Mouse (Mus musculus) right cerebral cortex, postnatal 25 days (tissue): Measurements from ENCODE around the gene Qrsl1.

Experiments used
- DNase-seq: peaks from one replicate; pipeline ENCODE4 v3.0.0; 2022

Gene Qrsl1

GRCm38 (mm10) chr10:43856351-43856750 lies 45.2 kb downstream of the Qrsl1 start:
- no peak for DNase-seq

GRCm38 (mm10) chr10:43855916-43856315 lies 45.6 kb downstream of the Qrsl1 start:
- DNase-seq: no peak

DNA sequence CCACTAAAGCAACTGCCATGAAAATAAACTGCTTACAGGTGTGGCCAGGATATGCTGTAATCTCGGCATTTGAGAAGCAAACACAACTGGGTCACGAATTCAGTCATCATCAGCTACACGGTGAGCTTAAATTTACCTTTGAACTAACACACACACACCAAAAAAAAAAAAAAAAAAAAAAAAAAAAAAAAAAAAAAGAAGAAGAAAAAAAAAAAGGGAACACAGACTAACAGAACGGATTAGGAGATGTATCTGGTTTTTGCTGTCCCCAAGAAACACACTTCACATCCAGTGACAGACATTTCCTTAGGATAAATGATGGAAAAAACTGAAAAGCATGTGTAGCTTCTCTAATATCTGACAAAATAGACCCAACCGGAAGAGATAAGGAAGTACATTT lies 49.6 kb downstream of the Qrsl1 start:
- no peak for DNase-seq

- no peak for DNase-seq
Observed at GRCm38 (mm10) chr10:43849478-43849877, 52.1 kb downstream of the Qrsl1 start.

DNA sequence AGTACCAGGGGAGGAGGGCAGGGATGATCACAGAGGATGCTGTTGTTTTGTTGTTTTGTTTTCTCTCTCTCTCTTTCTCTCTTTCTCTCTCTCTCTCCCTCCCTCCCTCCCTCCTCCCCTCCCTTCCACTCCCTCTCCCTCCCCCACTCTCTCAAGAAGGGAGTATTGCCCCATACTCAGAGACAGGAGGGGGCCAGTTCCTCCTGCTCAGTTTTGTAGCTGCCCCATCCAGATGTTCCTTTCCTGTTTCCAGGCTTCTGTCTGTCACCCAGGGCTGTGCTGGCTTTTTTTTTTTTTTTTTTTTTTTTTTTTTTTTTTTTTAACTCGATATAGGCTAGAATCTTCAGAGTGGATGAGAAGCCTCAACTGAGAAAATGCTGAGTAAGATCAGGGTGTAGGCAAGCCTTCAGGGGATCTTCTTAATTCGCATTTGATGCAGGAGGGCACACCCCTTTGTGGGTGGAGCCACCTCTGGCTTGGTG lies 55.4 kb downstream of the Qrsl1 start:
- no peak for DNase-seq

DNA sequence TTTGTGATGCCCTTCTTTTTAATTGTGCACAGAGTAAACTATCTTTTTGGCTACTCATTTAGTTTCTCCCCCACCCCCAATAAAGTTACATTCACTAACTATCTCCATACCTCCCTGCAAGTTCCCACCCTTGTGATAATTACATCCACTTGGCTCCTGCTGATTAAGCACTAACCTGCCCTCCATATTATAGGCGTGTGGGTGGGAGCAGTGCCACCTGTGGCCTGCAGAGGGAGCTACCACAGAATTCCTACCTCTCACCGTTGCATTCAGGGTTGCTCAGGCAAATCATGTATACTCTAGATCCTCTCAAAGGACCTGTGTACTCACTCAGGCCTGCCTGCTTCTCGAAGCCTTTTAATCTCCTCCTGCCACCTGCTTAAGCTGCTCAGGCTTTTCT lies 56.1 kb downstream of the Qrsl1 start:
- no peak for DNase-seq

- no peak for DNase-seq
Observed at GRCm38 (mm10) chr10:43841441-43841840, 60.1 kb downstream of the Qrsl1 start.

DNA sequence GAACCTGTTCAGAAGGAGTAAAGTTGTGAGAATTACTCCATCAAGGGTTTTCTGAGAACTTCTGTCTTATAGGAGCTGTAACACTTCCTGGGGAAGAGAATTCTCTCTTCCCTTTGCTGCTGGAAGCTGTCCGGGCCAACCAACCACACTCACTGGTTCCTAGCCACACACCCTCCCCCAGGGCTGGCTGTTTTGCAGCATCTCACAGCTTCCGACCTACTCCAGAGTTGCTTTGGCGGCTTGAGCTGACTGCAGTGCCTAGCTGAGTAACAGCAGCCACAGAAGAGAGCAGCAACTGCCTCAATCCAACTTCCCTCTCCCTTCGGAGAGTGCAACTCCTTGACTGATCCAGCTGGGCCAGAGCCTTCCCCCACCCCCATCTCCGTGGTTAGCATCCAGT lies 68.7 kb downstream of the Qrsl1 start:
- DNase-seq: no peak

- DNase-seq: peak; percentile 4
Observed at GRCm38 (mm10) chr10:43830251-43831018, 71.1 kb downstream of the Qrsl1 start.

- DNase-seq: no peak
Observed at GRCm38 (mm10) chr10:43828686-43829015, 72.9 kb downstream of the Qrsl1 start.

DNA sequence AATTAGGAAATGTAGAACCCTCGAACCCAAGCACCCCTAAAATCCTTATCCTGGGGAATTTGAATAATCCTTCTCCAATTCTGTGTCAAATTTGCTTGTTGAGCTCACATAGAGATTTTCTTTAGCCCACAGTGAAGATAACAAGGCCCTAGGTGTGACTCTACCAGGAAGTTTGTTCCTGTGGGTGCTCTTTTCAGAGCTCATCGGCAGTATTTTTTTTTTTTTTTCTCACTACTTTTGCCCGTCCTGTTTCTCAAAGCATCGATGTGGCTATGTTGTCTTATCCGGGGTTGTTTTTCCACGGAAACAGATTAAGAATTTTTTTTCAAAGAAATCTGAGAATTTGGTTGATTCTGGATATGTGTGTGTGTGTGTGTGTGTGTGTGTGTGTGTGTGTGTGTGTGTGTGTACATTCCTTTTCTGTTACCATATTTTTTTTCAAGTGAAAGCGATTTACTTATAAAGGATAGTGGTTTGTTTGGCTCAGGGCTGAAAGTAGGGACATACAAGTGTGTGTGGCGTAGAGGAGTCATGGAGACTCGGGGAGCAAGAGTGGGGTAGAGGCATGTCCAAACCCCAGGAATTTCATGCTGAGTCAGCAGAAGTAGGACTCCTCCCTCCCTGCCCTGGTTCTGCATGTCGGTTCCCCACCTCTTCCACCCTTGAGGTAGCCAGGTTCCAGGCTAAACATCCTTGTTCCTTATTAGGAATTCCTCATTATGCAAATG lies 73.4 kb downstream of the Qrsl1 start:
- DNase-seq: no peak

DNA sequence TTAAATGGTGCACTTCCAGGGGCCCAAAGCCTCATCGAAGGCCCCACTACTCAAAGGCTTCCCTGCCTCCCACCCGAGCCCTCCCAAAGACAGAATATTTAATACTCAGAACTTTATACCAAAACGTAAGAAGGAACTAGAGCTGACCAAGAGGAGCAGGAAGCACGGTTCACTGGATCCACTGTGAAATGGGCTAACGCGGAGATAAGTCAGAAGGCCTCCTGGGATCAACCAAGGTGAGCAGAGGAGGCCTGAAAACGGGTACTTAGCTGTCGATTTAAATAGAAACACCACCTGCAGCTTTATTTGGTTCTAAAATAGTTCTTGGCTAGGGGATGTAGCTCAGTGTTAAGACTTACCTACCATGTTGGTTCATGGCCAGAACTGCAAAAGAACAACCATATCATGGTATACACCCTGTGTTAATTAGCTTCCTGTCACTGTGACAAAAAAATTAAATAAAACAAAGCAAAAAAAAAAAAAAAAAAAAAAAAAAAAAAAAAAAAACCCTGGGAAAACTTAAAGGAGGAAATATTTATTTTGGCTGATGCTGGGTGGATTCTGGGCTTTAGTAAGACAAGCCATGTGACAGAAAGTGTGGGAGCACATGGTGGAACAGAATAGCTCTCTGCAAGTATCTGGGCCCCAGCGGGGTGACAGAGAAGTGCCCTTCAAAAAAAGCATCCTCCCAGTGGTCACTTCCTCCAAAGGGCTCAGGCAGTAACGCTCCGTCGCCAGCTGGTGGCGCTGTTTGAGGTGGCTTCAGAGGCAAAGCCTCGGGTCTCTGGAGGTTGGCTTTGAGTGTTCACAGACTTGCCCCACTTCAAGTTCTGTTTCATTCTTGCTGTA lies 74.5 kb downstream of the Qrsl1 start:
- no peak for DNase-seq

GRCm38 (mm10) chr10:43825696-43826095 lies 75.8 kb downstream of the Qrsl1 start:
- DNase-seq: no peak

GRCm38 (mm10) chr10:43824713-43825112 lies 76.8 kb downstream of the Qrsl1 start:
- no peak for DNase-seq
